Mouse (Mus musculus) heart, adult 11 months (tissue): ENCODE data around the gene Tshz2.
A peak's percentile ranks its signal among the peaks of the same experiment; 100 is the strongest.

Source experiments
- DNase-seq: peaks from one replicate; pipeline ENCODE4 v3.0.0; 2022

The Tshz2 gene

DNA sequence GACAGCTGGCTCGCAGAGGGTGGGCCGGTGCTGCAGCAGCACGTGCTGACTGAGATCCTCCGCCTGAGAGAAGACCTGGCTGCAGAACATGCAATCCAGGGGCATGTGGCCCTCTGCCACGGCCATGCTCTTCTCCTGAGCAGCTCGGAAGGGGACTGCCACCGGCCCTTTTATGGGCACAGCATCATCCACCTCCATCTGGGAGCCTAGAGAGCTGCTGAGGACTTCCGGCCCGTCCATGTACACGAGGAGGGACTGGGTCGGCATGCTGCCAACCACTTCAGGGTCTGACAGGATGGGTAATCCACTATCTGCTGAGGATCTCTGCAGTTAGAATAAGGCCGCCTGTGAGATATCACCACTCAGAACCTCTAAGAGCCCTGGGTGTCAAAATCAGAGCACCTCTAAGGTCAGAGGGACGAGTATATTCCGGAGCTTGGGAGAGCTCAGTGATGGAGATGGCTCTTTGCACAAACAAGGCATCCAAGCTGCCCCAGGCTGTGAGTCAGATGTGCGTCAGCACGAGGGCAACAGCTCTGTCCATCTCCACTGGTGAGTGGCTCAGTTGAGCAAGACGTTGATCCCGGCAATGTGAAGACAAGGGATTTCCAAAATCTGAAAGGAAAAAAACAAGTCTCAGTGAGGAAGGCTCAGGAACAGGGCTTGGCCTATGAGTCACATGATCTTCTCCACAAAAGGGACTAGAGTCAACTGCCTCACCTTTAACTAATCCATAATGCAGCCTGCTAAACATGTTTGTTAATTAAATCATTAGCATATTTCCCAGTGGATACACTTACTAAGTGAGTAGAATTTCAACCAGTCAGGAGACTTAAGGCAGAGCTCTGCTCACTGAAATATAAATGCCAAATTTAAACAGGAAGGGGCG is 487.6 kb downstream of the Tshz2 start:
- DNase-seq: peak; percentile 94
